Mouse (Mus musculus) brain, embryonic 14.5 days (tissue): ENCODE data around the gene Il18bp. TPM values are rescaled to one million over a fixed set of nuclear protein-coding genes. Genes with fewer than 3 reads are reported as not detected.
"Not testable (repeated sequence)": the region's sequence is repeated elsewhere in the genome, so short reads cannot be mapped to it uniquely, and the experiment has no call there.

ENCODE experiments used
- DNase-seq: peaks from one replicate; pipeline ENCODE4 v3.0.0-alpha.2; 2011; ENCODE audit warnings: low read depth
- CTCF ChIP-seq: fragments of 200-500 bp; IDR thresholded peaks from 2 replicates; pipeline ENCODE4 v1.5.1; 2012; ENCODE audit warnings: inconsistent platforms, mild to moderate bottlenecking, moderate library complexity, borderline replicate concordance; ENCODE audit not compliant: insufficient read depth, insufficient read length; ENCODE audit errors: extremely low read depth
- POLR2A ChIP-seq: fragments of 200-500 bp; IDR thresholded peaks from 2 replicates; pipeline ENCODE4 v1.6.1; 2012; ENCODE audit warnings: mild to moderate bottlenecking, inconsistent platforms, borderline replicate concordance; ENCODE audit not compliant: poor library complexity, insufficient read depth, insufficient read length, severe bottlenecking; ENCODE audit errors: extremely low read depth
- polyA plus RNA-seq: library from polyadenylated mRNA; depleted of rRNA; stranded (reverse); fragments of >200 nt; gene quantifications from 2 replicates; pipeline ENCODE4 v1.2.3, GENCODE M21; 2012

Il18bp gene
- polyA plus RNA-seq, 1 experiment = 18.4 TPM

- DNase-seq = no peak
- TF ChIP-seq POLR2A = no peak
- no peak for TF ChIP-seq CTCF
Measured at GRCm38 (mm10) chr7:102025187-102026119, 7.0 kb upstream of the Il18bp start.

GRCm38 (mm10) chr7:102023821-102024220 is 5.3 kb upstream of the Il18bp start:
- no peak for DNase-seq
- no peak for TF ChIP-seq POLR2A
- TF ChIP-seq CTCF = no peak

- DNase-seq = not testable (repeated sequence)
Measured at GRCm38 (mm10) chr7:102020934-102021333, 2.4 kb upstream of the Il18bp start.

- TF ChIP-seq POLR2A (no peak), CTCF (no peak)
- no peak for DNase-seq
Measured at GRCm38 (mm10) chr7:102019362-102019761, 872 bp upstream of the Il18bp start.

- no peak for DNase-seq
- TF ChIP-seq POLR2A = no peak
- no peak for TF ChIP-seq CTCF
Measured at GRCm38 (mm10) chr7:102018034-102018433, 456 bp downstream of the Il18bp start.

GRCm38 (mm10) chr7:102017452-102017851 is 1.0 kb downstream of the Il18bp start:
- no peak for DNase-seq
- TF ChIP-seq CTCF = no peak
- TF ChIP-seq POLR2A = no peak

GRCm38 (mm10) chr7:102016936-102017335 is 1.6 kb downstream of the Il18bp start:
- TF ChIP-seq POLR2A (no peak), CTCF (no peak)
- DNase-seq = no peak

- no peak for DNase-seq
- TF ChIP-seq POLR2A = no peak
- TF ChIP-seq CTCF = no peak
Measured at GRCm38 (mm10) chr7:102014995-102015394, 3.5 kb downstream of the Il18bp start.

GRCm38 (mm10) chr7:102013416-102013815 is 5.1 kb downstream of the Il18bp start:
- no peak for DNase-seq
- TF ChIP-seq CTCF (no peak), POLR2A (no peak)

- no peak for TF ChIP-seq POLR2A
- TF ChIP-seq CTCF = no peak
- no peak for DNase-seq
Measured at GRCm38 (mm10) chr7:102011855-102012254, 6.6 kb downstream of the Il18bp start.

GRCm38 (mm10) chr7:102006520-102006919 is 12.0 kb downstream of the Il18bp start:
- no peak for TF ChIP-seq POLR2A
- TF ChIP-seq CTCF = no peak

More at GRCm38 (mm10) chr7:102006520-102006919, 12.0 kb downstream of the Il18bp start:
- DNase-seq = no peak
